Mouse (Mus musculus): ENCODE results near the gene Rita1.

The Rita1 gene

GRCm38 (mm10) chr5:120571056-120571740 is 41.2 kb downstream of the Rita1 start:
- DNase-seq (ENCODE audit: low read depth, low spot score) = no peak

GRCm38 (mm10) chr5:120570289-120570897 is 42.0 kb downstream of the Rita1 start:
- no peak for DNase-seq (ENCODE audit: low read depth, low spot score)

GRCm38 (mm10) chr5:120569791-120570190 is 42.6 kb downstream of the Rita1 start:
- no peak for DNase-seq (ENCODE audit: low read depth, low spot score)

- no peak for DNase-seq (ENCODE audit: low read depth, low spot score)
Measured at GRCm38 (mm10) chr5:120568964-120569363, 43.4 kb downstream of the Rita1 start.

GRCm38 (mm10) chr5:120568336-120568768 is 44.0 kb downstream of the Rita1 start:
- DNase-seq (ENCODE audit: low read depth, low spot score) = no peak

- no peak for DNase-seq (ENCODE audit: low read depth, low spot score)
Measured at GRCm38 (mm10) chr5:120567761-120568211, 44.6 kb downstream of the Rita1 start.

GRCm38 (mm10) chr5:120567253-120567701 is 45.1 kb downstream of the Rita1 start:
- DNase-seq (ENCODE audit: low read depth, low spot score) = no peak

- peak; percentile 51 for DNase-seq (ENCODE audit: low read depth, low spot score)
Measured at GRCm38 (mm10) chr5:120566681-120567252, 45.6 kb downstream of the Rita1 start.

GRCm38 (mm10) chr5:120566101-120566500 is 46.3 kb downstream of the Rita1 start:
- no peak for DNase-seq (ENCODE audit: low read depth, low spot score)

- no peak for DNase-seq (ENCODE audit: low read depth, low spot score)
Measured at GRCm38 (mm10) chr5:120565171-120565905, 47.1 kb downstream of the Rita1 start.

GRCm38 (mm10) chr5:120563914-120564311 is 48.5 kb downstream of the Rita1 start:
- no peak for DNase-seq (ENCODE audit: low read depth, low spot score)

- DNase-seq (ENCODE audit: low read depth, low spot score) = peak; percentile 68
Measured at GRCm38 (mm10) chr5:120562956-120563913, 49.2 kb downstream of the Rita1 start.

- peak; percentile 87 for DNase-seq (ENCODE audit: low read depth, low spot score)
Measured at GRCm38 (mm10) chr5:120560616-120561311, 51.6 kb downstream of the Rita1 start.

- DNase-seq (ENCODE audit: low read depth, low spot score) = no peak
Measured at GRCm38 (mm10) chr5:120560129-120560615, 52.2 kb downstream of the Rita1 start.

GRCm38 (mm10) chr5:120558762-120559161 is 53.6 kb downstream of the Rita1 start:
- no peak for DNase-seq (ENCODE audit: low read depth, low spot score)

- DNase-seq (ENCODE audit: low read depth, low spot score) = no peak
Measured at GRCm38 (mm10) chr5:120558041-120558440, 54.3 kb downstream of the Rita1 start.

- no peak for DNase-seq (ENCODE audit: low read depth, low spot score)
Measured at GRCm38 (mm10) chr5:120555871-120556270, 56.5 kb downstream of the Rita1 start.

GRCm38 (mm10) chr5:120550673-120551072 is 61.7 kb downstream of the Rita1 start:
- DNase-seq (ENCODE audit: low read depth, low spot score) = no peak

GRCm38 (mm10) chr5:120550137-120550536 is 62.3 kb downstream of the Rita1 start:
- peak; percentile 30 for DNase-seq (ENCODE audit: low read depth, low spot score)

- no peak for DNase-seq (ENCODE audit: low read depth, low spot score)
Measured at GRCm38 (mm10) chr5:120548236-120548850, 64.0 kb downstream of the Rita1 start.
